Mouse (Mus musculus) ES-Bruce4 (cell line): Measurements from ENCODE around the gene Il34.

Source experiments
- CTCF ChIP-seq: IDR thresholded peaks from one replicate; pipeline ENCODE4 v1.8.1; 2011; ENCODE audit warnings: low read depth, low read length
- EP300 ChIP-seq: IDR thresholded peaks from 2 replicates; pipeline ENCODE4 v1.6.1; 2011; ENCODE audit warnings: low read depth, low read length; ENCODE audit not compliant: insufficient read depth
- POLR2A ChIP-seq: IDR thresholded peaks from one replicate; pipeline ENCODE4 v1.8.1; 2011; ENCODE audit warnings: low read length; ENCODE audit not compliant: insufficient read depth

- TF ChIP-seq CTCF (no peak), POLR2A (no peak), EP300 (no peak)
These were observed 16.2 kb downstream of the Il34 start for GRCm38 (mm10) chr8:110789571-110789970.
